10 mouse cellular contexts compared by ENCODE assay signal in genomic region chr19:47015965-47016364, GRCm38 (mm10). TPM values are rescaled to one million over a fixed set of nuclear protein-coding genes. Genes with fewer than 3 reads are reported as not detected.
DNase-seq lines count a peak whose midpoint lies in the region; ATAC-seq and TF ChIP-seq lines count a peak whose summit lies in the region.
"Had no signal": no experiment of that assay in that cellular context is flagged by ENCODE, and none has a peak within 500 bp of the region (broad histone marks: within the 10 kb centered on the region; RNA-seq: fewer than 3 reads in every experiment).

No protein-coding gene starts in this region.

- no peaks in the 10 kb centered on the region for H3K9me3 ChIP-seq in embryonic facial prominence, embryonic 10.5 days
- no peaks in the 10 kb centered on the region for H3K9me3 ChIP-seq in hindbrain, embryonic 14.5 days (ENCODE audit: control insufficient read depth, low read length)
- no peaks in the 10 kb centered on the region for H3K9me3 ChIP-seq in neural tube, embryonic 12.5 days
- H3K9me3 ChIP-seq in liver, embryonic 11.5 days (ENCODE audit: control insufficient read depth, low read length): no peaks in the 10 kb centered on the region

- TF ChIP-seq CTCF in gastrocnemius, adult 2 months (IDR thresholded peaks at IDR 0.05): no peak

- intact Hi-C loops in gastrocnemius, adult 2 months (cut with DNase I): no loop called here
- intact Hi-C loops in left cerebral cortex, postnatal 10 days (cut with DNase I): no loop called here

- DNase-seq in cerebellum, adult 11-12 months: peak; percentile 39
- no peak for DNase-seq in cerebellum, postnatal 36 days
- no peak for DNase-seq in embryonic facial prominence, embryonic 10.5 days (ENCODE audit: low spot score)
- DNase-seq in hindbrain, embryonic 14.5 days (ENCODE audit: low spot score): peak; percentile 44
- DNase-seq in gastrocnemius, adult 2 months: no peak
- no peak for DNase-seq in liver, embryonic 11.5 days (ENCODE audit: low spot score)
- no peak for DNase-seq in left cerebral cortex, postnatal 10 days (ENCODE audit: extremely low spot score in 1 of 2, low spot score in 2 of 2)
- DNase-seq: right cerebral cortex, adult 18-20 months had no signal

- H3K4me1 ChIP-seq in embryonic facial prominence, embryonic 10.5 days: peaks cover 28% of the 10 kb centered on the region
- peaks cover 13% of the 10 kb centered on the region for H3K4me1 ChIP-seq in hindbrain, embryonic 14.5 days (replicated peaks; ENCODE audit: control insufficient read depth, insufficient read depth, low read length)
- peaks cover 21% of the 10 kb centered on the region for H3K4me1 ChIP-seq in neural tube, embryonic 12.5 days
- H3K4me1 ChIP-seq in liver, embryonic 11.5 days (replicated peaks; ENCODE audit: control insufficient read depth, insufficient read depth, low read length): no peaks in the 10 kb centered on the region

- peak overlapping the region; percentile 92 for H3K9ac ChIP-seq in hindbrain, embryonic 14.5 days
- peak overlapping the region; percentile 82 for H3K9ac ChIP-seq in neural tube, embryonic 12.5 days
- no peak overlapping the region for H3K9ac ChIP-seq in liver, embryonic 11.5 days (ENCODE audit: low read depth, low read length)

- no peaks in the 10 kb centered on the region for H3K36me3 ChIP-seq in embryonic facial prominence, embryonic 10.5 days (replicated peaks)
- H3K36me3 ChIP-seq in hindbrain, embryonic 14.5 days (replicated peaks; ENCODE audit: control insufficient read depth, insufficient read depth): peaks cover 12% of the 10 kb centered on the region
- 0 out of 2 replicates have a peak, but pooled peaks cover under 1% of the 10 kb centered on the region for H3K36me3 ChIP-seq in neural tube, embryonic 12.5 days
- no peaks in the 10 kb centered on the region for H3K36me3 ChIP-seq in liver, embryonic 11.5 days (ENCODE audit: control insufficient read depth, insufficient read depth, low read length)

- no peak overlapping the region for H3K27ac ChIP-seq in embryonic facial prominence, embryonic 10.5 days (replicated peaks)
- peak overlapping the region; percentile 97 for H3K27ac ChIP-seq in hindbrain, embryonic 14.5 days
- H3K27ac ChIP-seq in neural tube, embryonic 12.5 days: 0 out of 2 replicates have a peak overlapping the region, but pooled peaks have one; percentile 82
- H3K27ac ChIP-seq in gastrocnemius, adult 2 months: no peak overlapping the region
- H3K27ac ChIP-seq in liver, embryonic 11.5 days (ENCODE audit: low read depth, low read length): no peak overlapping the region

- H3K4me3 ChIP-seq in embryonic facial prominence, embryonic 10.5 days: peak overlapping the region; percentile 63
- peak overlapping the region; percentile 89 for H3K4me3 ChIP-seq in hindbrain, embryonic 14.5 days (replicated peaks; ENCODE audit: low read length)
- H3K4me3 ChIP-seq in neural tube, embryonic 12.5 days: peak overlapping the region; percentile 65
- H3K4me3 ChIP-seq in gastrocnemius, adult 2 months: no peak overlapping the region
- H3K4me3 ChIP-seq in liver, embryonic 11.5 days (ENCODE audit: low read depth, low read length): no peak overlapping the region

- WGBS in embryonic facial prominence, embryonic 10.5 days: 3% methylated on average over 9 of the region's 9 CpGs
- 3% methylated on average over 9 of the region's 9 CpGs for WGBS in hindbrain, embryonic 14.5 days
- 3% methylated on average over 9 of the region's 9 CpGs for WGBS in neural tube, embryonic 12.5 days
- 8% methylated on average over 9 of the region's 9 CpGs for WGBS in liver, embryonic 11.5 days

- peaks cover 83% of the 10 kb centered on the region for H3K27me3 ChIP-seq in embryonic facial prominence, embryonic 10.5 days (replicated peaks; ENCODE audit: low read depth, poor library complexity, severe bottlenecking)
- H3K27me3 ChIP-seq in hindbrain, embryonic 14.5 days (ENCODE audit: control insufficient read depth, insufficient read depth, low read length): peaks cover 10% of the 10 kb centered on the region
- peaks cover 45% of the 10 kb centered on the region for H3K27me3 ChIP-seq in neural tube, embryonic 12.5 days (replicated peaks)
- H3K27me3 ChIP-seq in liver, embryonic 11.5 days (replicated peaks; ENCODE audit: control insufficient read depth, insufficient read depth, low read length): peaks cover 79% of the 10 kb centered on the region

- ATAC-seq in hindbrain, embryonic 14.5 days (ENCODE audit: low FRiP score): no peak
- no peak for ATAC-seq in neural tube, embryonic 12.5 days (ENCODE audit: low FRiP score, low read depth)
- ATAC-seq in liver, embryonic 11.5 days (replicated peaks; ENCODE audit: low FRiP score): no peak

- peak overlapping the region; percentile 83 for H3K4me2 ChIP-seq in hindbrain, embryonic 14.5 days (replicated peaks)
- peak overlapping the region; percentile 67 for H3K4me2 ChIP-seq in neural tube, embryonic 12.5 days (replicated peaks)
- H3K4me2 ChIP-seq in liver, embryonic 11.5 days: no peak overlapping the region

RNA-seq across cellular contexts. Expression of gene Nt5c2, which starts 1.0 kb away (rescaled TPM):
- 73.7 and 74.1 TPM in 2 replicates for polyA plus RNA-seq in embryonic facial prominence, embryonic 10.5 days (2016; fragmentation: Nextera tagmentation; extraction: Ambion mirVana)
- 84.9 and 93.8 TPM in 2 replicates for polyA plus RNA-seq in hindbrain, embryonic 14.5 days (2014; fragmentation: Nextera tagmentation; extraction: Ambion mirVana)
- polyA plus RNA-seq in neural tube, embryonic 12.5 days (2016; fragmentation: Nextera tagmentation; extraction: Ambion mirVana): 76.9 and 81.5 TPM in 2 replicates
- 10 to 100 TPM in 1 of 2 experiments, 1 to 10 TPM in 1; 9.5 to 18.2 TPM for total RNA-seq in gastrocnemius, adult 2 months (2021)
- 107 and 110 TPM in 2 replicates for polyA plus RNA-seq in liver, embryonic 11.5 days (2014; fragmentation: Nextera tagmentation; extraction: Ambion mirVana)
- 10 to 100 TPM; 76.4 to 87.4 TPM for total RNA-seq in left cerebral cortex, postnatal 10 days (2021)

RNA-seq across cellular contexts. Expression of gene Ina, which starts 1.5 kb away (rescaled TPM):
- 24.3 and 28.3 TPM in 2 replicates for polyA plus RNA-seq in embryonic facial prominence, embryonic 10.5 days (2016; fragmentation: Nextera tagmentation; extraction: Ambion mirVana)
- polyA plus RNA-seq in hindbrain, embryonic 14.5 days (2014; fragmentation: Nextera tagmentation; extraction: Ambion mirVana): 608 and 616 TPM in 2 replicates
- 632 and 642 TPM in 2 replicates for polyA plus RNA-seq in neural tube, embryonic 12.5 days (2016; fragmentation: Nextera tagmentation; extraction: Ambion mirVana)
- not detected for total RNA-seq in gastrocnemius, adult 2 months (2021)
- 0.26 and 0.53 TPM in 2 replicates for polyA plus RNA-seq in liver, embryonic 11.5 days (2014; fragmentation: Nextera tagmentation; extraction: Ambion mirVana)
- 100 to 1,000 TPM; 180 to 190 TPM for total RNA-seq in left cerebral cortex, postnatal 10 days (2021)
- total RNA-seq: liver, adult 2 months had no signal
- polyA plus RNA-seq: liver, adult 2 months had no signal

RNA-seq across cellular contexts. Expression of gene Pcgf6, which starts 34.7 kb away (rescaled TPM):
- polyA plus RNA-seq in embryonic facial prominence, embryonic 10.5 days (2016; fragmentation: Nextera tagmentation; extraction: Ambion mirVana): 36.1 and 36.5 TPM in 2 replicates
- 34.3 and 36.7 TPM in 2 replicates for polyA plus RNA-seq in hindbrain, embryonic 14.5 days (2014; fragmentation: Nextera tagmentation; extraction: Ambion mirVana)
- polyA plus RNA-seq in neural tube, embryonic 12.5 days (2016; fragmentation: Nextera tagmentation; extraction: Ambion mirVana): 33.3 and 34.3 TPM in 2 replicates
- total RNA-seq in gastrocnemius, adult 2 months (2021): 1 to 10 TPM; 4.7 to 5.3 TPM
- 28.6 and 32.9 TPM in 2 replicates for polyA plus RNA-seq in liver, embryonic 11.5 days (2014; fragmentation: Nextera tagmentation; extraction: Ambion mirVana)
- 10 to 100 TPM; 15.7 to 18.0 TPM for total RNA-seq in left cerebral cortex, postnatal 10 days (2021)

RNA-seq across cellular contexts. Expression of gene Taf5, which starts 51.6 kb away (rescaled TPM):
- 7.2 and 7.5 TPM in 2 replicates for polyA plus RNA-seq in embryonic facial prominence, embryonic 10.5 days (2016; fragmentation: Nextera tagmentation; extraction: Ambion mirVana)
- 8.2 and 9.5 TPM in 2 replicates for polyA plus RNA-seq in hindbrain, embryonic 14.5 days (2014; fragmentation: Nextera tagmentation; extraction: Ambion mirVana)
- 9.7 and 12.6 TPM in 2 replicates for polyA plus RNA-seq in neural tube, embryonic 12.5 days (2016; fragmentation: Nextera tagmentation; extraction: Ambion mirVana)
- total RNA-seq in gastrocnemius, adult 2 months (2021): 1 to 10 TPM; 2.5 to 3.3 TPM
- 9.0 TPM in 2 replicates for polyA plus RNA-seq in liver, embryonic 11.5 days (2014; fragmentation: Nextera tagmentation; extraction: Ambion mirVana)
- 1 to 10 TPM; 5.1 to 6.0 TPM for total RNA-seq in left cerebral cortex, postnatal 10 days (2021)

Comparison
In these comparisons a context has a peak if more than half of its experiments do, and no peak if none do; other contexts are left out.
1. DNase-seq: peak in cerebellum, adult 11-12 months (single experiment) and hindbrain, embryonic 14.5 days (single experiment); none in cerebellum, postnatal 36 days (0 of 2), embryonic facial prominence, embryonic 10.5 days (single experiment), gastrocnemius, adult 2 months (single experiment), liver, embryonic 11.5 days (single experiment) and left cerebral cortex, postnatal 10 days (0 of 2).
2. H3K27ac ChIP-seq: peak in hindbrain, embryonic 14.5 days (single experiment) and neural tube, embryonic 12.5 days (single experiment); none in embryonic facial prominence, embryonic 10.5 days (single experiment), gastrocnemius, adult 2 months (single experiment) and liver, embryonic 11.5 days (single experiment).
3. H3K4me3 ChIP-seq: peak in embryonic facial prominence, embryonic 10.5 days (single experiment), hindbrain, embryonic 14.5 days (single experiment) and neural tube, embryonic 12.5 days (single experiment); none in gastrocnemius, adult 2 months (single experiment) and liver, embryonic 11.5 days (single experiment).
4. RNA of gene Ina, which starts 1.5 kb away (polyA plus RNA-seq): 632 to 642 TPM in neural tube, embryonic 12.5 days and 608 to 616 TPM in hindbrain, embryonic 14.5 days; 24.3 to 28.3 TPM in embryonic facial prominence, embryonic 10.5 days and 0.26 to 0.53 TPM in liver, embryonic 11.5 days; every median in the first group is over 10 times any median in the second.